Mouse (Mus musculus): ENCODE results near the gene Ifit1bl2. TPM values are rescaled to one million over a fixed set of nuclear protein-coding genes. Genes with fewer than 3 reads are reported as not detected.
"Not testable (repeated sequence)": the region's sequence is repeated elsewhere in the genome, so short reads cannot be mapped to it uniquely, and the experiment has no call there.

Gene Ifit1bl2
- polyA plus RNA-seq, 1 experiment from 2014 or later: not detected

- not testable (repeated sequence) for H3K4me3 ChIP-seq (ENCODE audit: low read depth, low read length); ATAC-seq (ENCODE audit: insufficient number of reproducible peaks, insufficient read depth, low FRiP score, low read depth); H3K4me2 ChIP-seq (replicated peaks; ENCODE audit: low read depth, low read length); H3K9ac ChIP-seq (replicated peaks; ENCODE audit: low read depth, low read length); H3K9me3 ChIP-seq (ENCODE audit: control insufficient read depth, low read depth, low read length); H3K27ac ChIP-seq (ENCODE audit: low read length); H3K36me3 ChIP-seq (ENCODE audit: control insufficient read depth, insufficient read depth, low read length); H3K27me3 ChIP-seq (ENCODE audit: control insufficient read depth, insufficient read depth, low read length); H3K4me1 ChIP-seq (ENCODE audit: control insufficient read depth, insufficient read depth, low read length)
- 65% methylated on average over 5 of the region's 5 CpGs for WGBS
Measured at GRCm38 (mm10) chr19:34585740-34586458, 54.6 kb downstream of the Ifit1bl2 start.

- H3K36me3 ChIP-seq (ENCODE audit: control insufficient read depth, insufficient read depth, low read length); H3K27ac ChIP-seq (ENCODE audit: low read length); ATAC-seq (ENCODE audit: insufficient number of reproducible peaks, insufficient read depth, low FRiP score, low read depth); H3K9ac ChIP-seq (replicated peaks; ENCODE audit: low read depth, low read length); H3K27me3 ChIP-seq (ENCODE audit: control insufficient read depth, insufficient read depth, low read length); H3K4me1 ChIP-seq (ENCODE audit: control insufficient read depth, insufficient read depth, low read length); H3K9me3 ChIP-seq (ENCODE audit: control insufficient read depth, low read depth, low read length); H3K4me3 ChIP-seq (ENCODE audit: low read depth, low read length); H3K4me2 ChIP-seq (replicated peaks; ENCODE audit: low read depth, low read length): not testable (repeated sequence)
- WGBS: 42% methylated on average over 2 of the region's 2 CpGs
Measured at GRCm38 (mm10) chr19:34583126-34583766, 57.3 kb downstream of the Ifit1bl2 start, which contains the start of gene Ifit3. Gene Ifit3, plus strand, starts transcription at chr19:34583531.

- not testable (repeated sequence) for ATAC-seq (ENCODE audit: insufficient number of reproducible peaks, insufficient read depth, low FRiP score, low read depth); H3K27me3 ChIP-seq (ENCODE audit: control insufficient read depth, insufficient read depth, low read length); H3K4me2 ChIP-seq (replicated peaks; ENCODE audit: low read depth, low read length)
Measured at GRCm38 (mm10) chr19:34582696-34583095, 57.8 kb downstream of the Ifit1bl2 start.

GRCm38 (mm10) chr19:34577121-34577520, 63.4 kb downstream of the Ifit1bl2 start:
- no peak for ATAC-seq (ENCODE audit: insufficient number of reproducible peaks, insufficient read depth, low FRiP score, low read depth)
- no peaks in the 10 kb centered on the region for H3K9me3 ChIP-seq (ENCODE audit: control insufficient read depth, low read depth, low read length)
- H3K4me3 ChIP-seq (ENCODE audit: low read depth, low read length): no peak overlapping the region
- H3K27ac ChIP-seq (ENCODE audit: low read length): no peak overlapping the region
- no peak overlapping the region for H3K4me2 ChIP-seq (replicated peaks; ENCODE audit: low read depth, low read length)
- no peaks in the 10 kb centered on the region for H3K27me3 ChIP-seq (ENCODE audit: control insufficient read depth, insufficient read depth, low read length)
- H3K4me1 ChIP-seq (ENCODE audit: control insufficient read depth, insufficient read depth, low read length): no peaks in the 10 kb centered on the region
- no peaks in the 10 kb centered on the region for H3K36me3 ChIP-seq (ENCODE audit: control insufficient read depth, insufficient read depth, low read length)
- no peak overlapping the region for H3K9ac ChIP-seq (replicated peaks; ENCODE audit: low read depth, low read length)
- 83% methylated on average over 1 of the region's 1 CpGs for WGBS

More at GRCm38 (mm10) chr19:34582696-34583095, 57.8 kb downstream of the Ifit1bl2 start:
- not testable (repeated sequence) for H3K9ac ChIP-seq (replicated peaks; ENCODE audit: low read depth, low read length); H3K4me3 ChIP-seq (ENCODE audit: low read depth, low read length); H3K9me3 ChIP-seq (ENCODE audit: control insufficient read depth, low read depth, low read length); H3K27ac ChIP-seq (ENCODE audit: low read length); H3K36me3 ChIP-seq (ENCODE audit: control insufficient read depth, insufficient read depth, low read length); H3K4me1 ChIP-seq (ENCODE audit: control insufficient read depth, insufficient read depth, low read length)
- 88% methylated on average over 2 of the region's 2 CpGs for WGBS

- no peak for ATAC-seq (ENCODE audit: insufficient number of reproducible peaks, insufficient read depth, low FRiP score, low read depth)
- no peak overlapping the region for H3K9ac ChIP-seq (replicated peaks; ENCODE audit: low read depth, low read length)
- no peaks in the 10 kb centered on the region for H3K36me3 ChIP-seq (ENCODE audit: control insufficient read depth, insufficient read depth, low read length)
- no peak overlapping the region for H3K4me2 ChIP-seq (replicated peaks; ENCODE audit: low read depth, low read length)
- WGBS: 94% methylated on average over 5 of the region's 5 CpGs
- no peaks in the 10 kb centered on the region for H3K9me3 ChIP-seq (ENCODE audit: control insufficient read depth, low read depth, low read length)
- no peak overlapping the region for H3K4me3 ChIP-seq (ENCODE audit: low read depth, low read length)
- no peaks in the 10 kb centered on the region for H3K27me3 ChIP-seq (ENCODE audit: control insufficient read depth, insufficient read depth, low read length)
- no peaks in the 10 kb centered on the region for H3K4me1 ChIP-seq (ENCODE audit: control insufficient read depth, insufficient read depth, low read length)
- H3K27ac ChIP-seq (ENCODE audit: low read length): no peak overlapping the region
Measured at GRCm38 (mm10) chr19:34573650-34574049, 66.9 kb downstream of the Ifit1bl2 start.

GRCm38 (mm10) chr19:34571080-34571479, 69.5 kb downstream of the Ifit1bl2 start:
- Histone ChIP-seq H3K9me3 (ENCODE audit: control insufficient read depth, low read depth, low read length) (no peaks in the 10 kb centered on the region), H3K4me2 (replicated peaks; ENCODE audit: low read depth, low read length) (no peak overlapping the region), H3K4me3 (ENCODE audit: low read depth, low read length) (no peak overlapping the region), H3K27ac (ENCODE audit: low read length) (no peak overlapping the region), H3K9ac (replicated peaks; ENCODE audit: low read depth, low read length) (no peak overlapping the region), H3K4me1 (ENCODE audit: control insufficient read depth, insufficient read depth, low read length) (no peaks in the 10 kb centered on the region), H3K36me3 (ENCODE audit: control insufficient read depth, insufficient read depth, low read length) (no peaks in the 10 kb centered on the region), H3K27me3 (ENCODE audit: control insufficient read depth, insufficient read depth, low read length) (no peaks in the 10 kb centered on the region)
- ATAC-seq (ENCODE audit: insufficient number of reproducible peaks, insufficient read depth, low FRiP score, low read depth): no peak
- WGBS: 80% methylated on average over 1 of the region's 1 CpGs

- no peak overlapping the region for H3K4me2 ChIP-seq (replicated peaks; ENCODE audit: low read depth, low read length)
- no peak for ATAC-seq (ENCODE audit: insufficient number of reproducible peaks, insufficient read depth, low FRiP score, low read depth)
- no peak overlapping the region for H3K9ac ChIP-seq (replicated peaks; ENCODE audit: low read depth, low read length)
- H3K4me1 ChIP-seq (ENCODE audit: control insufficient read depth, insufficient read depth, low read length): no peaks in the 10 kb centered on the region
- no peak overlapping the region for H3K27ac ChIP-seq (ENCODE audit: low read length)
- H3K36me3 ChIP-seq (ENCODE audit: control insufficient read depth, insufficient read depth, low read length): no peaks in the 10 kb centered on the region
- no peaks in the 10 kb centered on the region for H3K27me3 ChIP-seq (ENCODE audit: control insufficient read depth, insufficient read depth, low read length)
- H3K4me3 ChIP-seq (ENCODE audit: low read depth, low read length): no peak overlapping the region
- WGBS: 66% methylated on average over 4 of the region's 4 CpGs
- no peaks in the 10 kb centered on the region for H3K9me3 ChIP-seq (ENCODE audit: control insufficient read depth, low read depth, low read length)
Measured at GRCm38 (mm10) chr19:34569896-34570476, 70.6 kb downstream of the Ifit1bl2 start.

GRCm38 (mm10) chr19:34568988-34569895, 71.3 kb downstream of the Ifit1bl2 start:
- no peak overlapping the region for H3K4me2 ChIP-seq (replicated peaks; ENCODE audit: low read depth, low read length)
- ATAC-seq (ENCODE audit: insufficient number of reproducible peaks, insufficient read depth, low FRiP score, low read depth): no peak

More at GRCm38 (mm10) chr19:34568988-34569895, 71.3 kb downstream of the Ifit1bl2 start:
- no peak overlapping the region for H3K4me3 ChIP-seq (ENCODE audit: low read depth, low read length)
- H3K9ac ChIP-seq (replicated peaks; ENCODE audit: low read depth, low read length): no peak overlapping the region
- H3K27ac ChIP-seq (ENCODE audit: low read length): no peak overlapping the region
- H3K4me1 ChIP-seq (ENCODE audit: control insufficient read depth, insufficient read depth, low read length): no peaks in the 10 kb centered on the region
- WGBS: 64% methylated on average over 7 of the region's 7 CpGs
- H3K36me3 ChIP-seq (ENCODE audit: control insufficient read depth, insufficient read depth, low read length): no peaks in the 10 kb centered on the region
- H3K9me3 ChIP-seq (ENCODE audit: control insufficient read depth, low read depth, low read length): no peaks in the 10 kb centered on the region
- H3K27me3 ChIP-seq (ENCODE audit: control insufficient read depth, insufficient read depth, low read length): no peaks in the 10 kb centered on the region
